Mouse (Mus musculus): Measurements from ENCODE around the gene Krt82. TPM values are rescaled to one million over a fixed set of nuclear protein-coding genes. Genes with fewer than 3 reads are reported as not detected.

Gene Krt82
- polyA plus RNA-seq (2015; fragmentation: Nextera tagmentation; extraction: Ambion mirVana), result not detected in 2 replicates

DNA sequence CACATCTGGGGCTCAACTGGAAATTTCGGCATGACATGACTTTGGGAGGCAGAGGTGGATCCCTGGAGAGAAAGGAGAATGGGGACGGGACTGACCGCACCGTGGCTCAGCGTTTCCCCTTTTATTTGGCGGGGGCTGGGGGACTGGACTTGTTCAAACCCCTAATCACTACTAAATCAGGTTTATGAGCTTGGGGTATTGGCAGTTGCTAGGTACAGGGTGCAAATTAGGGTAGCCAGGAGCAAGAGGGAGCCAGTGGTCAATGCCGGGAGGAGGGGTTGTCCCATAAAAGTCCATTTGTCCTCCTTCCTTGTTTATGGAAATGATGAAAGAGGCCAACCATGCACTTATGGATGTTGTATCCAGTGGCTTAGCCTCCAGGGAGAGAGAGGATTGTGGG is at the start of gene Krt82:
TSS of gene Krt82 (minus strand) at position 101 of the 400 bp plus-strand sequence.

DNA sequence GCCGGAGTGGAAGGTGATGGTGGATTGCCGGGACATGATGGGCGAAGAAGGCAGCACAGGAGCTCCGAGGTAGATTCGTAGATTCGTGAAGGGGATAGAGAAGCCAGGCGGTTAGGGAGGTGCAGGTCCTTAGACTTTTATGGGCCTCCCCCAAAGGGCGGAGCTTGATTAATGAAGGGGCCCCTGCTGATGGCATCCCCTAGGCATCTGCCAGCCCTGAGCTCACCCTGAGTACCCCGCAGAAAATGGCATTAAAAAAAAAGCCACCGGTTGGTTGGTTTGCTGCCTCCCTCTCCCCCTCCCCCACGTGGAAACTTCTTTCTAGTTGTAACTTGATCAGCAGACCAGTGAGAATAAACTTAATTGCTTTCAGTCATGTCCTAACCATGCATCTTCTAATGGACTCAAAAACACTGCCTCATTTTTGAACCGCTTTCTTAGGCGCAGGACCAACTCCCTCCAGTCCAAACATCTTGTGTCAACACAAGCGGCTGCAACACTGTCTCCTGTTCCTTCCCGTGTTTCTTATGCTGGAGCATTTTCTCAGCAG is 23.4 kb upstream of the Krt82 start, which contains the start of gene Krt75:
TSS of gene Krt75 (minus strand) at position 109 of the 550 bp plus-strand sequence.

DNA sequence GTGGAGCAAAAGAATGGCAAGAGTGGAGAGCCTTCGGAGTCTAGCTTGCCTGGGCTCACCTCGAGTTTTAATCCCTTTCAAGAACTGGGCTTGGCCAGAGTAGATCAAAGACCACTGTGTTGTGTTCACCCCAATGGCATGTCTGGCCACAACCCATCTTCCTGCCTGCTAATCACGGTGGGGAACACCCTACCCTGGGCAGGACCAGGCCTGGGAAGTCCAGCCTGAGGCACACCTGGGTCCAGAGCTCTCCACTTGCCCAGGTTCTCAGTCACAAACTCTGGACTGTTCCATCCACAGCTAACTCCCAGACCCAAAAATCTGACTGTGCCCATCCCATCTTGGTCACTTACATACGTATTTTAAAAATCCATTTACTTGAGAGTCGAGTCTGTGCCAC is 12.4 kb upstream of the Krt82 start, which contains the start of gene Krt90:
TSS of gene Krt90 (minus strand) at position 101 of the 400 bp plus-strand sequence.

DNA sequence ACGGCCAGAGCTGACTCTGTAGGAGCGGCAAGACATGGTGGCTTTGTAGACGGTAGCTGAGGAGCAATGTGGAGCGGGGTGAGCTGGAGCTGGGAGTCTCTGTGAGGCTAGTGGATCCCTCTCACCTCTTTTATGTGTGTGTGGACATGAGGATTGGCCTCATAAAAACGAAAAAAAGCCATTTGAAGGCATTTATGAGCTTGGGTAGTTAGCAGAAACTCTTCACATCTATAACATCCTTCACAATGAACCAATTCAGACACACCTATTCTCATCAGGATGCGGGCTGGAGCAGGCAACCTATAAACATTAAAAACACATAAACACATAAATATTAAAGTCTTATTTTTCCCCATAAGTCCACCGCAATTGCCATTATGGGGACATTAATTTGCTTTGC is 17.7 kb downstream of the Krt82 start, which contains the start of gene Krt84:
TSS of gene Krt84 (minus strand) at position 101 of the 400 bp plus-strand sequence.

DNA sequence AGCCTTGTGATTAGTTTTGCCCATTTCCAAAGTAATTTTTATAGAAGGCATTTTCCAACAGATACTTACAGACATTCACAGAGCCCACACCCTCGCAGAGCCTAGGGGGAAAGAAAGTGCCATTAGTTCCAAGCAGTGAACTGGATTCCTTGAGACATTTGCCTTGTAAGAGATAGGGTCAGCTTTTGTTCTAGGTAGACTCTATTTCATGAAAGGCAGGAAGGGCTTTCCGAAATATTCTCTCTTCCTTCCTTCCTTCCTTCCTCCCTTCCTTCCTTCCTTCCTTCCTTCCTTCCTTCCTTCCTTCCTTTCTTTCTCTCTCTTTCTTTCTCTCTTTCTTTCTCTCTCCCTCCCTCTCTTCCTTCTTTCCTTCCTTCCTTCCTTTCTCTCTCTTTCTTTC is 33.3 kb downstream of the Krt82 start, which contains the start of gene Gm49425:
TSS of gene Gm49425 (minus strand) at position 101 of the 400 bp plus-strand sequence.

DNA sequence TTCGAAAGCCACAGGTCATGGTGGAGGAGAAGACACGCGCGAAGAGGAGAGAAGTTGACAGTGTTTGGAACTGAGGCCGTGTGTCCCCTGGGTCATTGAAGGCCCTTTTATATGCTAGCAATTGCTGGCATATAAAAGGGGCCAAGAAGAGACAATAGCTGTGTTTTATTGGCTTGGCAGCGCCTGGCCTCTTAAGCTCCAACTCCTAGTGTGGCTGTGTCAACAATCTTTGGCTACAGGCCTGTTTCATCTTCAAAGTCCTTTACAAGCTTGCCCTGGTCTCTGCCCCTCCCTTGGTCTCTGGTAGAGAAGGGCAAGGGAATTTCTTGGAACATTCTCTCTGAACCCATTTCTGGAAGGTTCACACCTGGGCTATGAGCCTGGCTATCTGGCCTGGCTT is 59.0 kb downstream of the Krt82 start, which contains the start of gene Krt83:
TSS of gene Krt83 (minus strand) at position 82 of the 400 bp plus-strand sequence.

Other genes starting within 250 kb of the Krt82 start
- gene Krt80, start 180.5 kb downstream of the Krt82 start, polyA plus RNA-seq (2015; fragmentation: Nextera tagmentation; extraction: Ambion mirVana), result 1.0 and 1.7 TPM in 2 replicates
- gene Krt7, start 139.6 kb downstream of the Krt82 start, polyA plus RNA-seq (2015; fragmentation: Nextera tagmentation; extraction: Ambion mirVana), result 19.1 and 21.2 TPM in 2 replicates
- gene Krt87, start 111.9 kb downstream of the Krt82 start, polyA plus RNA-seq (2015; fragmentation: Nextera tagmentation; extraction: Ambion mirVana), result 0.05 and 0.34 TPM in 2 replicates
- not detected in 2 replicates for gene Krt88, start 102.9 kb downstream of the Krt82 start, polyA plus RNA-seq (2015; fragmentation: Nextera tagmentation; extraction: Ambion mirVana)
- not detected in 2 replicates for gene Krt81, start 86.9 kb downstream of the Krt82 start, polyA plus RNA-seq (2015; fragmentation: Nextera tagmentation; extraction: Ambion mirVana)
- 0.12 and 0.25 TPM in 2 replicates for gene Krt86, start 77.2 kb downstream of the Krt82 start, polyA plus RNA-seq (2015; fragmentation: Nextera tagmentation; extraction: Ambion mirVana)
- gene Krt83, start 59.2 kb downstream of the Krt82 start, polyA plus RNA-seq (2015; fragmentation: Nextera tagmentation; extraction: Ambion mirVana), result 1.3 and 1.7 TPM in 2 replicates
- not detected in 2 replicates for gene Gm49425, start 33.4 kb downstream of the Krt82 start, polyA plus RNA-seq (2015; fragmentation: Nextera tagmentation; extraction: Ambion mirVana)
- not detected in 2 replicates for gene Krt84, start 17.8 kb downstream of the Krt82 start, polyA plus RNA-seq (2015; fragmentation: Nextera tagmentation; extraction: Ambion mirVana)
- not detected in 2 replicates for gene Krt90, start 12.3 kb upstream of the Krt82 start, polyA plus RNA-seq (2015; fragmentation: Nextera tagmentation; extraction: Ambion mirVana)
- not detected in 2 replicates for gene Krt75, start 23.2 kb upstream of the Krt82 start, polyA plus RNA-seq (2015; fragmentation: Nextera tagmentation; extraction: Ambion mirVana)
- gene Gm5414, start 77.5 kb upstream of the Krt82 start, polyA plus RNA-seq (2015; fragmentation: Nextera tagmentation; extraction: Ambion mirVana), result not detected in 2 replicates
- gene Gm5478, start 96.7 kb upstream of the Krt82 start, polyA plus RNA-seq (2015; fragmentation: Nextera tagmentation; extraction: Ambion mirVana), result not detected in 2 replicates
- 0.06 TPM in 2 replicates for gene Krt6b, start 129.6 kb upstream of the Krt82 start, polyA plus RNA-seq (2015; fragmentation: Nextera tagmentation; extraction: Ambion mirVana)
- gene Krt6a, start 143.6 kb upstream of the Krt82 start, polyA plus RNA-seq (2015; fragmentation: Nextera tagmentation; extraction: Ambion mirVana), result 0.14 TPM in 1 of 2 replicates, not detected in the other
- gene Krt5, start 162.2 kb upstream of the Krt82 start, polyA plus RNA-seq (2015; fragmentation: Nextera tagmentation; extraction: Ambion mirVana), result 0.06 and 0.11 TPM in 2 replicates
- not detected in 2 replicates for gene Krt71, start 192.4 kb upstream of the Krt82 start, polyA plus RNA-seq (2015; fragmentation: Nextera tagmentation; extraction: Ambion mirVana)
- gene Krt72, start 235.8 kb upstream of the Krt82 start, polyA plus RNA-seq (2015; fragmentation: Nextera tagmentation; extraction: Ambion mirVana), result not detected in 2 replicates

Data from spleen, postnatal 0 days (tissue).